Comparison of ENCODE assay signal across 9 mouse cellular contexts in the genomic region with DNA sequence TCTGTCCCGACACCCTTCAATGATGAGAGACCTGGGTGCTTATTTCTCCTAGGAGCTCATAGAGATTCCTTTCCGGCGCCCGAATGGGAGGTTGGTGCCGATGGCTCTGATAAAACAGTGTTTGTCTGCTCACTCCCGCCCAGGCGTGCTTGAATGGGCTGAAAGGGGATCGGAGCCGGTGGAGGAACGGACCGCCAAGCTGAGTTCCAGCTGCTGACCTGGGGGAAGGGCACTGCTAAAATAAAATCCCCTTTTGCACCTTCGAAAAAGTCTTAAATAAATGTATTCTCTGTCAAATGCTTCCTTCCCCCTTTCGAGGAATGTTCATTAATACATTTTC. TPM values are rescaled to one million over a fixed set of nuclear protein-coding genes. Genes with fewer than 3 reads are reported as not detected.
DNase-seq lines count a peak whose midpoint lies in the region; ATAC-seq and TF ChIP-seq lines count a peak whose summit lies in the region.
"Had no signal": no experiment of that assay in that cellular context is flagged by ENCODE, and none has a peak within 500 bp of the region (broad histone marks: within the 10 kb centered on the region; RNA-seq: fewer than 3 reads in every experiment).

No protein-coding gene starts in this region.

- ATAC-seq in heart, embryonic 13.5 days (ENCODE audit: extremely low read depth, insufficient number of reproducible peaks, low FRiP score, low TSS enrichment), result peak; percentile 27; the same call in 1 of the 2 replicates
- ATAC-seq in G1E (ENCODE audit: extremely low read depth, insufficient number of reproducible peaks, low FRiP score, poor library complexity, severe bottlenecking), result 0 out of 2 replicates have a peak, but pooled peaks have one; percentile 12
- peak; percentile 45 for ATAC-seq in forebrain, postnatal 0 days

- no peak for DNase-seq in heart, postnatal 10 days
- peak; percentile 32 for DNase-seq in G1E (ENCODE audit: low spot score)
- no peak for DNase-seq in forebrain, postnatal 0 days
- no peak for DNase-seq in cerebellum, adult 9-11 months
- no peak for DNase-seq in thymus, postnatal 0 days (ENCODE audit: low spot score)
- DNase-seq in cerebellum, adult 11-12 months, result no peak

- TF ChIP-seq CTCF in G1E (IDR thresholded peaks at IDR 0.05; ENCODE audit: low read depth, low read length), result no peak
- TF ChIP-seq CTCF in forebrain, postnatal 0 days (IDR thresholded peaks at IDR 0.05; ENCODE audit: low read depth), result no peak

- peaks cover 34% of the 10 kb centered on the region for H3K36me3 ChIP-seq in heart, embryonic 13.5 days
- H3K36me3 ChIP-seq in G1E (replicated peaks), result peaks cover 34% of the 10 kb centered on the region
- peaks cover 19% of the 10 kb centered on the region for H3K36me3 ChIP-seq in forebrain, postnatal 0 days (ENCODE audit: insufficient read depth)
- peaks cover 36% of the 10 kb centered on the region for H3K36me3 ChIP-seq in megakaryocyte, embryonic 14.5 days (replicated peaks; ENCODE audit: low read length)

- peak overlapping the region; percentile 88 for H3K27ac ChIP-seq in heart, embryonic 13.5 days (replicated peaks)
- peak overlapping the region; percentile 90 for H3K27ac ChIP-seq in forebrain, postnatal 0 days (ENCODE audit: low read depth, low read length)

- intact Hi-C loops in heart, postnatal 10 days (cut with DNase I), result loop anchor here (2.0 kb wide), 2 partner anchors 21 to 51 kb away; no protein-coding TSS in a partner anchor

- H3K4me1 ChIP-seq in heart, embryonic 13.5 days, result peaks cover 49% of the 10 kb centered on the region
- peaks cover 52% of the 10 kb centered on the region for H3K4me1 ChIP-seq in G1E (ENCODE audit: insufficient read depth, low read depth, low read length)
- H3K4me1 ChIP-seq in forebrain, postnatal 0 days (ENCODE audit: insufficient read depth), result peaks cover 23% of the 10 kb centered on the region
- peaks cover 45% of the 10 kb centered on the region for H3K4me1 ChIP-seq in megakaryocyte, embryonic 14.5 days

- peak overlapping the region; percentile 76 for H3K4me2 ChIP-seq in heart, embryonic 13.5 days
- H3K4me2 ChIP-seq in forebrain, postnatal 0 days (ENCODE audit: low read depth), result peak overlapping the region; percentile 67

- H3K9ac ChIP-seq in heart, embryonic 13.5 days, result peak overlapping the region; percentile 83
- peak overlapping the region; percentile 58 for H3K9ac ChIP-seq in forebrain, postnatal 0 days

- peak overlapping the region; percentile 94 for H3K4me3 ChIP-seq in heart, embryonic 13.5 days
- H3K4me3 ChIP-seq in G1E (ENCODE audit: low read depth, low read length), result peak overlapping the region; percentile 78
- peak overlapping the region; percentile 91 for H3K4me3 ChIP-seq in forebrain, postnatal 0 days (ENCODE audit: low read depth, low read length)
- peak overlapping the region; percentile 98 for H3K4me3 ChIP-seq in megakaryocyte, embryonic 14.5 days (replicated peaks)

- 6% methylated on average over 13 of the region's 13 CpGs for WGBS in heart, embryonic 13.5 days
- WGBS in forebrain, postnatal 0 days, result 4% methylated on average over 13 of the region's 13 CpGs

- 0 out of 2 replicates have a peak, but pooled peaks cover 3% of the 10 kb centered on the region for H3K27me3 ChIP-seq in heart, embryonic 13.5 days (replicated peaks)
- peaks cover 9% of the 10 kb centered on the region for H3K27me3 ChIP-seq in G1E (ENCODE audit: insufficient read depth, low read length)
- no peaks in the 10 kb centered on the region for H3K27me3 ChIP-seq in forebrain, postnatal 0 days (ENCODE audit: insufficient read depth, low read length)
- peaks cover 24% of the 10 kb centered on the region for H3K27me3 ChIP-seq in megakaryocyte, embryonic 14.5 days (replicated peaks)

- no peaks in the 10 kb centered on the region for H3K9me3 ChIP-seq in heart, embryonic 13.5 days
- H3K9me3 ChIP-seq in G1E (replicated peaks), result no peaks in the 10 kb centered on the region
- no peaks in the 10 kb centered on the region for H3K9me3 ChIP-seq in forebrain, postnatal 0 days (ENCODE audit: low read length)
- no peaks in the 10 kb centered on the region for H3K9me3 ChIP-seq in megakaryocyte, embryonic 14.5 days

RNA-seq across cellular contexts. Expression of a gene that starts 0.5 kb away (rescaled TPM):
- 210 and 227 TPM in 2 replicates for polyA plus RNA-seq in heart, embryonic 13.5 days (2015; fragmentation: Nextera tagmentation; extraction: Ambion mirVana)
- 100 to 1,000 TPM; 129 to 136 TPM for total RNA-seq in heart, postnatal 10 days (2021)
- total RNA-seq in G1E (2014; fragmentation: Nextera tagmentation) (161 and 175 TPM in 2 replicates), G1E (2017) (233 and 253 TPM in 2 replicates)
- polyA plus RNA-seq in G1E (2012), result 273 and 421 TPM in 2 replicates
- 226 and 261 TPM in 2 replicates for total RNA-seq in forebrain, postnatal 0 days (2014; rRNA removed)
- 310 and 345 TPM in 2 replicates for polyA plus RNA-seq in forebrain, postnatal 0 days (2015; fragmentation: Nextera tagmentation; extraction: Ambion mirVana)
- polyA plus RNA-seq in megakaryocyte, embryonic 14.5 days (2012; ENCODE audit: insufficient read depth, low replicate concordance), result 158 and 268 TPM in 2 replicates
- 294 and 319 TPM in 2 replicates for polyA plus RNA-seq in thymus, postnatal 0 days (2015; fragmentation: Nextera tagmentation; extraction: Ambion mirVana)

RNA-seq across cellular contexts. Expression of a gene that starts 2.4 kb away (rescaled TPM):
- 4.5 and 5.9 TPM in 2 replicates for polyA plus RNA-seq in heart, embryonic 13.5 days (2015; fragmentation: Nextera tagmentation; extraction: Ambion mirVana)
- total RNA-seq in heart, postnatal 10 days (2021), result 10 to 100 TPM in 1 of 2 experiments, 1 to 10 TPM in 1; 9.4 to 14.6 TPM
- total RNA-seq in G1E (2014; fragmentation: Nextera tagmentation) (not detected in 2 replicates), G1E (2017) (0.16 TPM in 1 of 2 replicates, not detected in the other)
- not detected in 2 replicates for polyA plus RNA-seq in G1E (2012)
- 14.8 and 19.4 TPM in 2 replicates for total RNA-seq in forebrain, postnatal 0 days (2014; rRNA removed)
- 46.9 and 50.4 TPM in 2 replicates for polyA plus RNA-seq in forebrain, postnatal 0 days (2015; fragmentation: Nextera tagmentation; extraction: Ambion mirVana)
- not detected in 2 replicates for polyA plus RNA-seq in megakaryocyte, embryonic 14.5 days (2012; ENCODE audit: insufficient read depth, low replicate concordance)
- 0.36 and 0.44 TPM in 2 replicates for polyA plus RNA-seq in thymus, postnatal 0 days (2015; fragmentation: Nextera tagmentation; extraction: Ambion mirVana)

RNA-seq across cellular contexts. Expression of a gene that starts 22.8 kb away (rescaled TPM):
- 17.7 and 18.6 TPM in 2 replicates for polyA plus RNA-seq in heart, embryonic 13.5 days (2015; fragmentation: Nextera tagmentation; extraction: Ambion mirVana)
- 10 to 100 TPM; 24.5 to 27.8 TPM for total RNA-seq in heart, postnatal 10 days (2021)
- total RNA-seq in G1E (2014; fragmentation: Nextera tagmentation) (49.8 and 53.3 TPM in 2 replicates), G1E (2017) (9.8 TPM in 2 replicates)
- polyA plus RNA-seq in G1E (2012), result 39.0 and 50.6 TPM in 2 replicates
- total RNA-seq in forebrain, postnatal 0 days (2014; rRNA removed), result 54.5 and 84.6 TPM in 2 replicates
- polyA plus RNA-seq in forebrain, postnatal 0 days (2015; fragmentation: Nextera tagmentation; extraction: Ambion mirVana), result 35.3 and 44.7 TPM in 2 replicates
- polyA plus RNA-seq in megakaryocyte, embryonic 14.5 days (2012; ENCODE audit: insufficient read depth, low replicate concordance), result 40.2 and 130 TPM in 2 replicates
- polyA plus RNA-seq in thymus, postnatal 0 days (2015; fragmentation: Nextera tagmentation; extraction: Ambion mirVana), result 8.3 and 9.8 TPM in 2 replicates

RNA-seq across cellular contexts. Expression of a gene that starts 39.8 kb away (rescaled TPM):
- polyA plus RNA-seq in heart, embryonic 13.5 days (2015; fragmentation: Nextera tagmentation; extraction: Ambion mirVana), result not detected in 2 replicates
- total RNA-seq in heart, postnatal 10 days (2021), result not detected
- not detected in 2 replicates for total RNA-seq in G1E (2014; fragmentation: Nextera tagmentation)
- not detected in 2 replicates for total RNA-seq in G1E (2017)
- polyA plus RNA-seq in G1E (2012), result not detected in 2 replicates
- not detected in 2 replicates for total RNA-seq in forebrain, postnatal 0 days (2014; rRNA removed)
- not detected in 2 replicates for polyA plus RNA-seq in forebrain, postnatal 0 days (2015; fragmentation: Nextera tagmentation; extraction: Ambion mirVana)
- polyA plus RNA-seq in megakaryocyte, embryonic 14.5 days (2012; ENCODE audit: insufficient read depth, low replicate concordance), result not detected in 2 replicates
- not detected in 2 replicates for polyA plus RNA-seq in thymus, postnatal 0 days (2015; fragmentation: Nextera tagmentation; extraction: Ambion mirVana)
- polyA plus RNA-seq: large intestine, adult 2 months had no signal

RNA-seq across cellular contexts. Expression of a gene that starts 53.7 kb away (rescaled TPM):
- 0.28 and 0.73 TPM in 2 replicates for polyA plus RNA-seq in heart, embryonic 13.5 days (2015; fragmentation: Nextera tagmentation; extraction: Ambion mirVana)
- 1 to 10 TPM; 2.6 to 3.1 TPM for total RNA-seq in heart, postnatal 10 days (2021)
- total RNA-seq in G1E (2014; fragmentation: Nextera tagmentation), result not detected in 2 replicates
- total RNA-seq in G1E (2017), result 0.05 and 0.06 TPM in 2 replicates
- polyA plus RNA-seq in G1E (2012), result not detected in 2 replicates
- 0.76 and 2.4 TPM in 2 replicates for total RNA-seq in forebrain, postnatal 0 days (2014; rRNA removed)
- 9.6 and 15.8 TPM in 2 replicates for polyA plus RNA-seq in forebrain, postnatal 0 days (2015; fragmentation: Nextera tagmentation; extraction: Ambion mirVana)
- 0.54 and 9.2 TPM in 2 replicates for polyA plus RNA-seq in megakaryocyte, embryonic 14.5 days (2012; ENCODE audit: insufficient read depth, low replicate concordance)
- polyA plus RNA-seq in thymus, postnatal 0 days (2015; fragmentation: Nextera tagmentation; extraction: Ambion mirVana), result 29.1 and 30.5 TPM in 2 replicates
